Mouse (Mus musculus) neural tube, embryonic 15.5 days (tissue): ENCODE data around the gene Gm7247. TPM values are rescaled to one million over a fixed set of nuclear protein-coding genes. Genes with fewer than 3 reads are reported as not detected.
"Not testable (repeated sequence)": the region's sequence is repeated elsewhere in the genome, so short reads cannot be mapped to it uniquely, and the experiment has no call there.

Experiments
- ATAC-seq: fragments of 200-750 bp; cut with Nextera tagmentation; 2 replicates; pipeline ENCODE4 v1.8.0; 2017; ENCODE audit warnings: mild to moderate bottlenecking, moderate TSS enrichment, moderate library complexity; ENCODE audit not compliant: low FRiP score
- H3K27ac ChIP-seq: fragments of 300-500 bp; sonication (generic); replicated peaks from 2 replicates; pipeline ENCODE4 v1.5.1; 2015; ENCODE audit warnings: mild to moderate bottlenecking, inconsistent platforms
- H3K27me3 ChIP-seq: fragments of 300-500 bp; sonication (generic); replicated peaks from 2 replicates; pipeline ENCODE4 v1.6.1; 2015; ENCODE audit warnings: inconsistent platforms
- H3K36me3 ChIP-seq: fragments of 300-500 bp; sonication (generic); 2 replicates; pipeline ENCODE4 v1.6.1; 2015; ENCODE audit warnings: inconsistent platforms
- H3K4me1 ChIP-seq: fragments of 300-500 bp; sonication (generic); 2 replicates; pipeline ENCODE4 v1.6.1; 2015; ENCODE audit warnings: inconsistent platforms
- H3K4me2 ChIP-seq: fragments of 300-500 bp; sonication (generic); 2 replicates; pipeline ENCODE4 v1.6.1; 2015; ENCODE audit warnings: inconsistent platforms, mild to moderate bottlenecking, moderate library complexity
- H3K4me3 ChIP-seq: fragments of 300-500 bp; sonication (generic); replicated peaks from 2 replicates; pipeline ENCODE4 v1.5.1; 2015; ENCODE audit warnings: mild to moderate bottlenecking, inconsistent platforms
- H3K9ac ChIP-seq: fragments of 300-500 bp; sonication (generic); replicated peaks from 2 replicates; pipeline ENCODE4 v1.6.1; 2015; ENCODE audit warnings: mild to moderate bottlenecking, inconsistent platforms
- H3K9me3 ChIP-seq: fragments of 300-500 bp; sonication (generic); replicated peaks from 2 replicates; pipeline ENCODE4 v1.6.1; 2016; ENCODE audit warnings: inconsistent platforms
- WGBS: fragments of 180-500 bp; shearing (Covaris S2); methylation state at CpG from one replicate; pipeline ENCODE4 v1.1.7; 2015; ENCODE audit warnings: mixed read lengths; 5-methylcytosine and 5-hydroxymethylcytosine counted together
- polyA plus RNA-seq: library from polyadenylated mRNA; unstranded; fragments of >200 nt; fragmentation: Nextera tagmentation; extraction: Ambion mirVana; gene quantifications from 2 replicates; pipeline ENCODE4 v1.2.1, GENCODE M21; 2015

Gm7247 gene
- polyA plus RNA-seq, 1 experiment from 2014 or later, result not detected

- Histone ChIP-seq H3K27me3 (no peaks in the 10 kb centered on the region), H3K4me3 (no peak overlapping the region), H3K4me2 (no peak overlapping the region), H3K9me3 (no peaks in the 10 kb centered on the region), H3K36me3 (no peaks in the 10 kb centered on the region), H3K9ac (no peak overlapping the region), H3K4me1 (no peaks in the 10 kb centered on the region), H3K27ac (no peak overlapping the region)
- ATAC-seq, result no peak
- 92% methylated on average over 2 of the region's 2 CpGs for WGBS
Observed at GRCm38 (mm10) chr14:51497958-51498357, 136.4 kb downstream of the Gm7247 start.

GRCm38 (mm10) chr14:51499707-51500275, 138.2 kb downstream of the Gm7247 start:
- H3K4me2 ChIP-seq, result no peak overlapping the region
- no peak overlapping the region for H3K4me3 ChIP-seq
- no peaks in the 10 kb centered on the region for H3K9me3 ChIP-seq
- no peak for ATAC-seq
- H3K27ac ChIP-seq, result no peak overlapping the region
- H3K9ac ChIP-seq, result no peak overlapping the region
- H3K4me1 ChIP-seq, result no peaks in the 10 kb centered on the region
- WGBS, result 90% methylated on average over 2 of the region's 2 CpGs
- no peaks in the 10 kb centered on the region for H3K36me3 ChIP-seq
- no peaks in the 10 kb centered on the region for H3K27me3 ChIP-seq

GRCm38 (mm10) chr14:51500461-51500860, 138.9 kb downstream of the Gm7247 start:
- no peaks in the 10 kb centered on the region for H3K4me1 ChIP-seq
- no peak overlapping the region for H3K27ac ChIP-seq
- H3K4me3 ChIP-seq, result no peak overlapping the region
- no peaks in the 10 kb centered on the region for H3K27me3 ChIP-seq
- H3K9me3 ChIP-seq, result no peaks in the 10 kb centered on the region
- H3K4me2 ChIP-seq, result no peak overlapping the region
- H3K9ac ChIP-seq, result no peak overlapping the region
- no peaks in the 10 kb centered on the region for H3K36me3 ChIP-seq
- 97% methylated on average over 4 of the region's 4 CpGs for WGBS
- ATAC-seq, result no peak

- no peak overlapping the region for H3K27ac ChIP-seq
- no peaks in the 10 kb centered on the region for H3K9me3 ChIP-seq
- 95% methylated on average over 8 of the region's 8 CpGs for WGBS
- no peak overlapping the region for H3K4me3 ChIP-seq
- H3K9ac ChIP-seq, result no peak overlapping the region
- H3K36me3 ChIP-seq, result no peaks in the 10 kb centered on the region
- H3K4me2 ChIP-seq, result no peak overlapping the region
- ATAC-seq, result no peak
- no peaks in the 10 kb centered on the region for H3K4me1 ChIP-seq
- no peaks in the 10 kb centered on the region for H3K27me3 ChIP-seq
Observed at GRCm38 (mm10) chr14:51507416-51507815, 145.9 kb downstream of the Gm7247 start.

- H3K4me2 ChIP-seq, result no peak within 1 kb of the TSS
- no peak for ATAC-seq
- no peak within 1 kb of the TSS for H3K9ac ChIP-seq
- H3K4me3 ChIP-seq, result no peak within 1 kb of the TSS
- H3K9me3 ChIP-seq, result no peaks in the 10 kb centered on the region
- H3K27me3 ChIP-seq, result no peaks in the 10 kb centered on the region
- H3K27ac ChIP-seq, result no peak within 1 kb of the TSS
- no peaks in the 10 kb centered on the region for H3K36me3 ChIP-seq
- 95% methylated on average over 4 of the region's 4 CpGs for WGBS
- no peaks in the 10 kb centered on the region for H3K4me1 ChIP-seq
Observed at GRCm38 (mm10) chr14:51552490-51552889, 190.9 kb downstream of the Gm7247 start, which contains the start of gene Gm5622. Gene Gm5622, plus strand, starts transcription at chr14:51552790.

- not testable (repeated sequence) for H3K27ac ChIP-seq, H3K4me1 ChIP-seq, ATAC-seq, H3K4me2 ChIP-seq, H3K9me3 ChIP-seq, H3K9ac ChIP-seq, H3K27me3 ChIP-seq, H3K36me3 ChIP-seq, H3K4me3 ChIP-seq
- WGBS, result 96% methylated on average over 2 of the region's 2 CpGs
Observed at GRCm38 (mm10) chr14:51573963-51574362, 212.4 kb downstream of the Gm7247 start, which contains the start of gene Gm17175. Gene Gm17175, minus strand, starts transcription at chr14:51574063.

- ATAC-seq, H3K36me3 ChIP-seq: not testable (repeated sequence)
Observed at GRCm38 (mm10) chr14:51592039-51592438, 230.5 kb downstream of the Gm7247 start, which contains the start of gene Gm17174. Gene Gm17174, minus strand, starts transcription at chr14:51592139.

GRCm38 (mm10) chr14:51611210-51611609, 249.7 kb downstream of the Gm7247 start, which contains the start of gene Gm17078:
Gene Gm17078, minus strand, starts transcription at chr14:51611310.
- no peak within 1 kb of the TSS for H3K4me3 ChIP-seq
- no peak for ATAC-seq
- no peaks in the 10 kb centered on the region for H3K36me3 ChIP-seq
- no peak within 1 kb of the TSS for H3K27ac ChIP-seq
- 93% methylated on average over 1 of the region's 1 CpGs for WGBS
- no peaks in the 10 kb centered on the region for H3K4me1 ChIP-seq
- no peak within 1 kb of the TSS for H3K4me2 ChIP-seq
- H3K9ac ChIP-seq, result no peak within 1 kb of the TSS
- no peaks in the 10 kb centered on the region for H3K27me3 ChIP-seq
- H3K9me3 ChIP-seq, result no peaks in the 10 kb centered on the region

More at GRCm38 (mm10) chr14:51592039-51592438, 230.5 kb downstream of the Gm7247 start, which contains the start of gene Gm17174:
- H3K4me3 ChIP-seq, H3K4me2 ChIP-seq, H3K9me3 ChIP-seq, H3K27me3 ChIP-seq, H3K27ac ChIP-seq, H3K4me1 ChIP-seq, H3K9ac ChIP-seq: not testable (repeated sequence)
- WGBS, result 95% methylated on average over 4 of the region's 4 CpGs

Other genes starting within 250 kb of the Gm7247 start
- not detected in 2 replicates for gene Eddm3b, start 247.3 kb upstream of the Gm7247 start, polyA plus RNA-seq
- gene Rnase6, start 237.8 kb upstream of the Gm7247 start, polyA plus RNA-seq, result 1.0 and 2.2 TPM in 2 replicates
- 1.1 and 1.5 TPM in 2 replicates for gene Rnase1, start 215.0 kb upstream of the Gm7247 start, polyA plus RNA-seq
- not detected in 2 replicates for gene Rnase2b, start 199.5 kb upstream of the Gm7247 start, polyA plus RNA-seq
- not detected in 2 replicates for gene Ang2, start 162.6 kb upstream of the Gm7247 start, polyA plus RNA-seq
- not detected in 2 replicates for gene Ear14, start 158.4 kb upstream of the Gm7247 start, polyA plus RNA-seq
- gene Rnase2a, start 105.6 kb upstream of the Gm7247 start, polyA plus RNA-seq, result not detected in 2 replicates
- not detected in 2 replicates for gene Vmn2r88, start 49.1 kb downstream of the Gm7247 start, polyA plus RNA-seq
- not detected in 2 replicates for gene Vmn2r89, start 90.1 kb downstream of the Gm7247 start, polyA plus RNA-seq
- gene Gm5622, start 191.0 kb downstream of the Gm7247 start, polyA plus RNA-seq, result not detected in 2 replicates
- gene Gm17175, start 212.3 kb downstream of the Gm7247 start, polyA plus RNA-seq, result not detected in 2 replicates
- not detected in 2 replicates for gene Gm17174, start 230.4 kb downstream of the Gm7247 start, polyA plus RNA-seq
- not detected in 2 replicates for gene Gm17078, start 249.6 kb downstream of the Gm7247 start, polyA plus RNA-seq